Mouse (Mus musculus): ENCODE measurements around the gene Sh3pxd2b. TPM values are rescaled to one million over a fixed set of nuclear protein-coding genes. Genes with fewer than 3 reads are reported as not detected.

The Sh3pxd2b gene
- polyA plus RNA-seq, 1 experiment = 21.7 TPM

- H3K79me2 ChIP-seq (ENCODE audit: control insufficient read depth, insufficient read depth) = no peaks in the 10 kb centered on the region
- no peak overlapping the region for H3K4me3 ChIP-seq (ENCODE audit: insufficient read depth, poor library complexity, severe bottlenecking)
- no peak for TF ChIP-seq MYOD1 (IDR thresholded peaks at IDR 0.05; ENCODE audit: control insufficient read depth, insufficient read length, low read depth)
- no peak for TF ChIP-seq FOSL1 (IDR thresholded peaks at IDR 0.05; ENCODE audit: insufficient read depth, low read length, poor library complexity, severe bottlenecking)
- TF ChIP-seq CTCF (IDR thresholded peaks at IDR 0.05; ENCODE audit: control insufficient read depth, insufficient read depth, insufficient read length) = no peak
- no peak for TF ChIP-seq MAX (IDR thresholded peaks at IDR 0.05)
- TF ChIP-seq MYOG (IDR thresholded peaks at IDR 0.05; ENCODE audit: control insufficient read depth, extremely low read depth, insufficient read length) = no peak
- no peak for TF ChIP-seq USF1 (IDR thresholded peaks at IDR 0.05; ENCODE audit: low read depth)
- no peak for TF ChIP-seq CEBPB (IDR thresholded peaks at IDR 0.05; ENCODE audit: low read depth)
- H3K79me3 ChIP-seq (ENCODE audit: low read depth) = no peaks in the 10 kb centered on the region
- H3ac ChIP-seq (ENCODE audit: control insufficient read depth, insufficient read length, low read depth) = no peak overlapping the region
- H3K36me3 ChIP-seq (ENCODE audit: control insufficient read depth, insufficient read depth) = no peaks in the 10 kb centered on the region
- H3K27me3 ChIP-seq (ENCODE audit: control insufficient read depth, insufficient read depth, insufficient read length) = peaks cover 29% of the 10 kb centered on the region
These were observed 46.1 kb upstream of the Sh3pxd2b start for GRCm38 (mm10) chr11:32301506-32301905.

GRCm38 (mm10) chr11:32302824-32303419 is 44.7 kb upstream of the Sh3pxd2b start:
- peaks cover 29% of the 10 kb centered on the region for H3K27me3 ChIP-seq (ENCODE audit: control insufficient read depth, insufficient read depth, insufficient read length)
- no peaks in the 10 kb centered on the region for H3K79me2 ChIP-seq (ENCODE audit: control insufficient read depth, insufficient read depth)
- H3K79me3 ChIP-seq (ENCODE audit: low read depth) = no peaks in the 10 kb centered on the region
- H3ac ChIP-seq (ENCODE audit: control insufficient read depth, insufficient read length, low read depth) = no peak overlapping the region
- no peak overlapping the region for H3K4me3 ChIP-seq (ENCODE audit: insufficient read depth, poor library complexity, severe bottlenecking)
- TF ChIP-seq CEBPB (IDR thresholded peaks at IDR 0.05; ENCODE audit: low read depth) (no peak), MAX (IDR thresholded peaks at IDR 0.05) (no peak), MYOD1 (IDR thresholded peaks at IDR 0.05; ENCODE audit: control insufficient read depth, insufficient read length, low read depth) (no peak), MYOG (IDR thresholded peaks at IDR 0.05; ENCODE audit: control insufficient read depth, extremely low read depth, insufficient read length) (no peak), CTCF (IDR thresholded peaks at IDR 0.05; ENCODE audit: control insufficient read depth, insufficient read depth, insufficient read length) (no peak), USF1 (IDR thresholded peaks at IDR 0.05; ENCODE audit: low read depth) (no peak), FOSL1 (IDR thresholded peaks at IDR 0.05; ENCODE audit: insufficient read depth, low read length, poor library complexity, severe bottlenecking) (no peak)
- no peaks in the 10 kb centered on the region for H3K36me3 ChIP-seq (ENCODE audit: control insufficient read depth, insufficient read depth)

- Histone ChIP-seq H3K27me3 (ENCODE audit: control insufficient read depth, insufficient read depth, insufficient read length) (peaks cover 29% of the 10 kb centered on the region), H3K4me3 (ENCODE audit: insufficient read depth, poor library complexity, severe bottlenecking) (no peak overlapping the region), H3K79me3 (ENCODE audit: low read depth) (no peaks in the 10 kb centered on the region), H3K36me3 (ENCODE audit: control insufficient read depth, insufficient read depth) (no peaks in the 10 kb centered on the region), H3K79me2 (ENCODE audit: control insufficient read depth, insufficient read depth) (no peaks in the 10 kb centered on the region), H3ac (ENCODE audit: control insufficient read depth, insufficient read length, low read depth) (no peak overlapping the region)
- TF ChIP-seq MAX (IDR thresholded peaks at IDR 0.05) (no peak), CEBPB (IDR thresholded peaks at IDR 0.05; ENCODE audit: low read depth) (no peak), MYOG (IDR thresholded peaks at IDR 0.05; ENCODE audit: control insufficient read depth, extremely low read depth, insufficient read length) (no peak), FOSL1 (IDR thresholded peaks at IDR 0.05; ENCODE audit: insufficient read depth, low read length, poor library complexity, severe bottlenecking) (no peak), CTCF (IDR thresholded peaks at IDR 0.05; ENCODE audit: control insufficient read depth, insufficient read depth, insufficient read length) (no peak), USF1 (IDR thresholded peaks at IDR 0.05; ENCODE audit: low read depth) (no peak), MYOD1 (IDR thresholded peaks at IDR 0.05; ENCODE audit: control insufficient read depth, insufficient read length, low read depth) (no peak)
These were observed 44.2 kb upstream of the Sh3pxd2b start for GRCm38 (mm10) chr11:32303455-32303854.

- H3K4me3 ChIP-seq (ENCODE audit: insufficient read depth, poor library complexity, severe bottlenecking) = no peak overlapping the region
- TF ChIP-seq CTCF (IDR thresholded peaks at IDR 0.05; ENCODE audit: control insufficient read depth, insufficient read depth, insufficient read length) (no peak), MAX (IDR thresholded peaks at IDR 0.05) (no peak), CEBPB (IDR thresholded peaks at IDR 0.05; ENCODE audit: low read depth) (no peak), FOSL1 (IDR thresholded peaks at IDR 0.05; ENCODE audit: insufficient read depth, low read length, poor library complexity, severe bottlenecking) (no peak)
- no peaks in the 10 kb centered on the region for H3K79me2 ChIP-seq (ENCODE audit: control insufficient read depth, insufficient read depth)
- no peaks in the 10 kb centered on the region for H3K79me3 ChIP-seq (ENCODE audit: low read depth)
- no peaks in the 10 kb centered on the region for H3K36me3 ChIP-seq (ENCODE audit: control insufficient read depth, insufficient read depth)
- H3ac ChIP-seq (ENCODE audit: control insufficient read depth, insufficient read length, low read depth) = no peak overlapping the region
- H3K27me3 ChIP-seq (ENCODE audit: control insufficient read depth, insufficient read depth, insufficient read length) = peaks cover 16% of the 10 kb centered on the region
These were observed 40.6 kb upstream of the Sh3pxd2b start for GRCm38 (mm10) chr11:32307006-32307405.

GRCm38 (mm10) chr11:32309446-32309845 is 38.2 kb upstream of the Sh3pxd2b start:
- no peaks in the 10 kb centered on the region for H3K36me3 ChIP-seq (ENCODE audit: control insufficient read depth, insufficient read depth)
- no peak overlapping the region for H3ac ChIP-seq (ENCODE audit: control insufficient read depth, insufficient read length, low read depth)
- no peaks in the 10 kb centered on the region for H3K79me2 ChIP-seq (ENCODE audit: control insufficient read depth, insufficient read depth)
- no peaks in the 10 kb centered on the region for H3K27me3 ChIP-seq (ENCODE audit: control insufficient read depth, insufficient read depth, insufficient read length)
- TF ChIP-seq MYOG (IDR thresholded peaks at IDR 0.05; ENCODE audit: control insufficient read depth, extremely low read depth, insufficient read length) (no peak), CEBPB (IDR thresholded peaks at IDR 0.05; ENCODE audit: low read depth) (no peak), MYOD1 (IDR thresholded peaks at IDR 0.05; ENCODE audit: control insufficient read depth, insufficient read length, low read depth) (no peak), CTCF (IDR thresholded peaks at IDR 0.05; ENCODE audit: control insufficient read depth, insufficient read depth, insufficient read length) (no peak), USF1 (IDR thresholded peaks at IDR 0.05; ENCODE audit: low read depth) (no peak), FOSL1 (IDR thresholded peaks at IDR 0.05; ENCODE audit: insufficient read depth, low read length, poor library complexity, severe bottlenecking) (no peak), MAX (IDR thresholded peaks at IDR 0.05) (no peak)
- no peaks in the 10 kb centered on the region for H3K79me3 ChIP-seq (ENCODE audit: low read depth)
- no peak overlapping the region for H3K4me3 ChIP-seq (ENCODE audit: insufficient read depth, poor library complexity, severe bottlenecking)

- no peaks in the 10 kb centered on the region for H3K79me3 ChIP-seq (ENCODE audit: low read depth)
- no peak for TF ChIP-seq MYOD1 (IDR thresholded peaks at IDR 0.05; ENCODE audit: control insufficient read depth, insufficient read length, low read depth)
- TF ChIP-seq USF1 (IDR thresholded peaks at IDR 0.05; ENCODE audit: low read depth) = no peak
- no peak for TF ChIP-seq MAX (IDR thresholded peaks at IDR 0.05)
- TF ChIP-seq CTCF (IDR thresholded peaks at IDR 0.05; ENCODE audit: control insufficient read depth, insufficient read depth, insufficient read length) = no peak
- no peak for TF ChIP-seq MYOG (IDR thresholded peaks at IDR 0.05; ENCODE audit: control insufficient read depth, extremely low read depth, insufficient read length)
- TF ChIP-seq CEBPB (IDR thresholded peaks at IDR 0.05; ENCODE audit: low read depth) = no peak
- TF ChIP-seq FOSL1 (IDR thresholded peaks at IDR 0.05; ENCODE audit: insufficient read depth, low read length, poor library complexity, severe bottlenecking) = no peak
- no peak overlapping the region for H3K4me3 ChIP-seq (ENCODE audit: insufficient read depth, poor library complexity, severe bottlenecking)
- H3K36me3 ChIP-seq (ENCODE audit: control insufficient read depth, insufficient read depth) = no peaks in the 10 kb centered on the region
- no peaks in the 10 kb centered on the region for H3K79me2 ChIP-seq (ENCODE audit: control insufficient read depth, insufficient read depth)
- H3K27me3 ChIP-seq (ENCODE audit: control insufficient read depth, insufficient read depth, insufficient read length) = no peaks in the 10 kb centered on the region
- H3ac ChIP-seq (ENCODE audit: control insufficient read depth, insufficient read length, low read depth) = no peak overlapping the region
These were observed 37.7 kb upstream of the Sh3pxd2b start for GRCm38 (mm10) chr11:32309928-32310327.

All from C2C12 (cell line).